Mouse (Mus musculus) cerebellum, adult 2 months (tissue): ENCODE results near the gene Gas2l3.

Source experiments
- CTCF ChIP-seq: fragments of 200-500 bp; IDR thresholded peaks from 2 replicates; pipeline ENCODE4 v1.5.1; 2011; ENCODE audit warnings: low read depth, mild to moderate bottlenecking, control low read depth, low read length, moderate library complexity, borderline replicate concordance; ENCODE audit not compliant: insufficient read depth
- POLR2A ChIP-seq: fragments of 200-500 bp; IDR thresholded peaks from 2 replicates; pipeline ENCODE4 v1.6.1; 2011; ENCODE audit warnings: low read length, control low read depth, borderline replicate concordance; ENCODE audit not compliant: insufficient read depth

- TF ChIP-seq CTCF (no peak), POLR2A (no peak)
Observed at GRCm38 (mm10) chr10:89490250-89490649, 46.5 kb upstream of the Gas2l3 start.
